Mouse (Mus musculus) ES-E14 (cell line): ENCODE measurements around the gene Anapc13. TPM values are rescaled to one million over a fixed set of nuclear protein-coding genes. Genes with fewer than 3 reads are reported as not detected.

Source experiments
- DNase-seq: peaks from one replicate; pipeline ENCODE4 v3.0.0-alpha.2; 2013; ENCODE audit warnings: low read depth, low spot score
- H3K27ac ChIP-seq: 2 replicates; pipeline ENCODE4 v1.5.1; 2012; ENCODE audit warnings: low read depth, mild to moderate bottlenecking, low read length, moderate library complexity, mixed read lengths; ENCODE audit not compliant: poor library complexity, insufficient read depth, severe bottlenecking
- H3K36me3 ChIP-seq: 2 replicates; pipeline ENCODE4 v1.6.1; 2012; ENCODE audit warnings: mild to moderate bottlenecking, low read length, moderate library complexity, mixed read lengths; ENCODE audit not compliant: control insufficient read depth, poor library complexity, insufficient read depth, severe bottlenecking
- H3K4me1 ChIP-seq, 2 experiments: fragments of 150-350 bp in 1 of 2; sonication (generic) in 1 of 2; 2 replicates each; pipeline ENCODE4 v1.6.1; 2012; ENCODE audit warnings: low read length in 2 of 2, mild to moderate bottlenecking in 1 of 2, mixed read lengths in 1 of 2; ENCODE audit not compliant: control insufficient read depth in 2 of 2, insufficient read depth in 2 of 2, poor library complexity in 1 of 2
- H3K4me3 ChIP-seq, 2 experiments: fragments of 150-350 bp in 1 of 2; sonication (generic) in 1 of 2; 2 replicates each; pipeline ENCODE4 v1.5.1; 2012; ENCODE audit warnings: low read length in 2 of 2, low read depth in 1 of 2, mild to moderate bottlenecking in 1 of 2, mixed read lengths in 1 of 2; ENCODE audit not compliant: insufficient read depth in 1 of 2, poor library complexity in 1 of 2, severe bottlenecking in 1 of 2
- H3K9ac ChIP-seq: 2 replicates; pipeline ENCODE4 v1.6.1; 2012; ENCODE audit warnings: low read depth, mild to moderate bottlenecking, low read length, mixed read lengths; ENCODE audit not compliant: poor library complexity, insufficient read depth, severe bottlenecking
- H3K9me3 ChIP-seq: fragments of 150-350 bp; sonication (generic); 2 replicates; pipeline ENCODE4 v1.6.1; 2012; ENCODE audit warnings: low read depth, mild to moderate bottlenecking, low read length; ENCODE audit not compliant: control insufficient read depth, insufficient read depth
- CHD2 ChIP-seq: IDR thresholded peaks from 2 replicates; pipeline ENCODE4 v1.6.1; 2014; ENCODE audit warnings: mild to moderate bottlenecking, low read depth, low read length, inconsistent platforms
- HCFC1 ChIP-seq: IDR thresholded peaks from 2 replicates; pipeline ENCODE4 v1.6.1; 2012; ENCODE audit warnings: low read length, inconsistent platforms, borderline replicate concordance; ENCODE audit not compliant: insufficient read depth
- MAFK ChIP-seq: IDR thresholded peaks from 2 replicates; pipeline ENCODE4 v1.6.1; 2014; ENCODE audit warnings: mild to moderate bottlenecking, low read depth, low read length, inconsistent platforms; ENCODE audit not compliant: insufficient read depth
- ZC3H11A ChIP-seq: IDR thresholded peaks from 2 replicates; pipeline ENCODE4 v1.6.1; 2012; ENCODE audit warnings: low read depth, mild to moderate bottlenecking, inconsistent platforms, low read length, borderline replicate concordance
- ZNF384 ChIP-seq: IDR thresholded peaks from 2 replicates; pipeline ENCODE4 v1.6.1; 2012; ENCODE audit warnings: low read depth, low read length, inconsistent platforms
- in situ Hi-C, 2 experiments: fragments of 600-800 bp; cut with MboI; formaldehyde crosslinking; loops; one replicate each; pipeline ENCODE4 v1.15.1; 2025; ENCODE audit warnings: low sequenced_read_pairs in 2 of 2, inconsistent platforms in 1 of 2; ENCODE audit not compliant: unreplicated experiment in 2 of 2
- total RNA-seq: library from RNA; depleted of rRNA; stranded (reverse); fragments of 300-350 nt; gene quantifications from 2 replicates; pipeline ENCODE4 v1.2.3, GENCODE M21; 2012

Anapc13 gene
- total RNA-seq, 1 experiment: 103 TPM

DNA sequence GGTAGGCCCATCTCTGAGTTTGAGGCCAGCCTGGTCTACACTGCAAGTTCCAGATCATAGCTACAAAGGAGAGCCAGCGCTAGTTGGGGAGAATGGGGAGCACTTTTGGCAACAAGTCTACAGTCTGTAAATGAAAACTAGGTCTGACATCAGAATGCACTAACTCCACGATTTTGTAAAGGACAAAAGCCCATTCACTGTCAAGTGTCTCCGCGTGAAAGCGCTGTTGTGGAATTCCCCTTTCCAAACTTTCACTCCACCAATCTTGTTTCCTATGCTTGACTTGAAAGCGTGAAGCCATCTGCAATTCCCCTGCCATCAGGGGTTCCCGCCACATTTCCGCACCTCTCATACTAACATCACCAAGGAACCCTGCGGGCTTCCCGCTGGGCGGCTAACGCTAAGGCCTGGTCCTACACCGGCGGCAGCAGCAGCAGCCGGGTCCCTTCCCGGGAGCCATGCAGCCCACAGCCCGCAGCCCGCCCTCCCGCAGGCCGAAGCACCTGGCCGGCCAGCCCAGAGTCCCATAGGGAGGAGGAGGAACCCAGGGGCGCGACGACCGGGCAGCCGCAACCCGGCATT lies 604 bp upstream of the Anapc13 start:
- in situ Hi-C loops: no loop called here
- Histone ChIP-seq H3K27ac (peak overlapping the region; percentile 91), H3K9ac (peak overlapping the region; percentile 96), H3K4me3 (peak overlapping the region; percentile 79 to 91), H3K36me3 (peaks cover 3% of the 10 kb centered on the region; the same call in 1 of the 2 replicates), H3K4me1 (peaks cover 2 to 3% of the 10 kb centered on the region in 2 experiments; a peak in 1 of 4 replicates), H3K9me3 (no peaks in the 10 kb centered on the region)
- peak; percentile 43 for DNase-seq
- no peak for TF ChIP-seq ZNF384
- no peak for TF ChIP-seq ZC3H11A

DNA sequence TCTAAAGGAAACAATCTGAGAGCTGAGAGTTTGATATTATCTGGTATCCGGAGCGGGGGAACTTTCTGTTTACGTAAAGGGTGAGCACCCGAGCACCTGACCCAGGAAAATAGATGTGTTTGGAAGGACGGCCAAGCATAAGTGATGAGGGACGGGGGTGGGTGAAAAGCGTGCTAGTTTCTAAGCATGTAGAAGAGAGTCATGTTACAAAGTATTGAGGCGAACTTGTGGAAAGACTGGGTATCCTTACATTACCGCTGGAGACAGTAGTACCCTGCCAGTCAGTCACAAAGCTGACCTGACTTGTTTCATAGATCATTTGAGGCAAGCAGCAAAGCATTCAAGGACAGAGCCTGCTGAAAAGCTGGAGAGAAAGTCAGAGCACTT lies 736 bp downstream of the Anapc13 start:
- in situ Hi-C loops: no loop called here
- no peak for DNase-seq
- Histone ChIP-seq H3K9me3 (no peaks in the 10 kb centered on the region), H3K4me1 (peaks cover 2% of the 10 kb centered on the region in 2 experiments; a peak in 1 of 4 replicates), H3K9ac (peak overlapping the region; percentile 98), H3K36me3 (peaks cover 3% of the 10 kb centered on the region; the same call in 1 of the 2 replicates), H3K27ac (no peak overlapping the region), H3K4me3 (peak overlapping the region; percentile 79 to 91)
- TF ChIP-seq ZNF384 (no peak), MAFK (no peak), HCFC1 (no peak), CHD2 (no peak), ZC3H11A (no peak)

- Histone ChIP-seq H3K27ac (no peak overlapping the region), H3K9me3 (no peaks in the 10 kb centered on the region), H3K9ac (peak overlapping the region; percentile 98), H3K36me3 (peaks cover 5% of the 10 kb centered on the region; the same call in 1 of the 2 replicates), H3K4me1 (peaks cover 2% of the 10 kb centered on the region in 2 experiments; a peak in 1 of 4 replicates), H3K4me3 (peak overlapping the region; percentile 79 to 91)
- DNase-seq: no peak
- TF ChIP-seq ZC3H11A (no peak), HCFC1 (no peak), CHD2 (no peak), MAFK (no peak), ZNF384 (no peak)
- in situ Hi-C loops: no loop called here
These were observed 1.3 kb downstream of the Anapc13 start for GRCm38 (mm10) chr9:102627442-102627841.

- H3K27ac ChIP-seq: no peak overlapping the region
- H3K9me3 ChIP-seq: no peaks in the 10 kb centered on the region
- peaks cover 2% of the 10 kb centered on the region in 2 experiments; a peak in 1 of 4 replicates for H3K4me1 ChIP-seq
- TF ChIP-seq HCFC1 (no peak), MAFK (no peak), ZNF384 (no peak), ZC3H11A (no peak), CHD2 (no peak)
- H3K4me3 ChIP-seq: no peak overlapping the region
- no peak for DNase-seq
- H3K9ac ChIP-seq: no peak overlapping the region
- H3K36me3 ChIP-seq: peaks cover 9% of the 10 kb centered on the region; the same call in 1 of the 2 replicates
- in situ Hi-C loops: no loop called here
These were observed 3.0 kb downstream of the Anapc13 start for GRCm38 (mm10) chr9:102629052-102629451.
